Mouse (Mus musculus): ENCODE measurements around the gene Zfp146.

DNA sequence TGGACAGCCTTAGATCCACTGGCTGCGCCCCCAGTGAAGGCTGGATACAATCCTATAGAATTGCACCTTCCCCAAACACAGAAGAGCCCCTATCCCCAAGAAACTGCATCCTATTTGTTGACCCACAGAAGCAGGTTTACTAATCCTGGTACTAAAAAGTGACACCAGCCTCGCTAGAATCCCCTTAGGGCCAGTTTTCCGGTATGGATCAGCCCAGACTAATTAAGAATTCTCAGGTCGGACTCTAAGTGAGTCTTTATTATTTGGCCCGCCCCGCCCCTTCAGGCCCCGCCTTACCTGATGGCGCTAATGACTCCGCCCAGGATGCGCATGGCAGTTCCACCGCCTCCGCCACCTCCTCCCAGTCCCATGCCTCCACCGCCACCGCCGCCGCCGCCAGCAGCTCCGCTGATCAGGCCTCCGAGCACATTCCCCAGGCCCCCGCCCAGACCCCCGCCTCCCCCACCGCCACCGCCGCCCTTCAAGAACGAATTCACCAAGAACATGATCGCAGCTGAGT lies 24.1 kb upstream of the Zfp146 start:
- TF ChIP-seq CTCF (IDR thresholded peaks at IDR 0.05) (no peak), EP300 (IDR thresholded peaks at IDR 0.05) (no peak)
